Mouse (Mus musculus): ENCODE results near the gene Foxc2. TPM values are rescaled to one million over a fixed set of nuclear protein-coding genes. Genes with fewer than 3 reads are reported as not detected.

Foxc2 gene
- total RNA-seq, 1 experiment = 0.27 TPM

DNA sequence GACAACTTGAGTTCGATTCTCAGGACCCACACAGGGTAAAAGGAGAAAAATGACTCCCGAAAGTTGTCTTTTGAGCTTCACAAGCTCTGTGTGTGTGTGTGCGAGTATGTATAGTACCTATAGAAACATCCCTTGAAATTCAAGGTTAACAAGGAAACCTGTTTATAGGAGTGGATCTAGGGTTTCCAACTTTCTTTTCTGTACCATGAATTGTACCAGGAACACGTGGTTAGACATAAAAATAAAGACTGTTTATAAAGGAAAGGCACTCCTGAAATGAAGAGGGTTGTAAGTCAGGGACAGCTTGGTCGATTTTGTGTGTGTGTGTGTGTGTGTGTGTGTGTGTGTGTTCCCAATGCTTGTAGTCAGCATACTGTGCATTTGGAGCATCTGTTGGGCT, 7.3 kb upstream of the Foxc2 start:
- Histone ChIP-seq H3K4me3 (ENCODE audit: insufficient read depth in 1 of 2, low read depth in 1 of 2, low read length in 2 of 2, poor library complexity in 1 of 2, severe bottlenecking in 1 of 2) (peak overlapping the region; percentile 82 to 91), H3K9me3 (ENCODE audit: control insufficient read depth, insufficient read depth, low read depth, low read length) (no peaks in the 10 kb centered on the region), H3K36me3 (ENCODE audit: control insufficient read depth, insufficient read depth, low read length, poor library complexity, severe bottlenecking) (peaks cover 10% of the 10 kb centered on the region), H3K27ac (ENCODE audit: insufficient read depth, low read depth, low read length, poor library complexity, severe bottlenecking) (no peak overlapping the region), H3K9ac (ENCODE audit: insufficient read depth, low read depth, low read length, poor library complexity, severe bottlenecking) (peak overlapping the region; percentile 70), H3K4me1 (ENCODE audit: control insufficient read depth in 2 of 2, insufficient read depth in 2 of 2, low read length in 2 of 2, poor library complexity in 1 of 2) (peaks cover 0 to 2% of the 10 kb centered on the region in 2 experiments; a peak in 1 of 4 replicates)
- no peak for TF ChIP-seq MAFK (IDR thresholded peaks at IDR 0.05; ENCODE audit: insufficient read depth, low read depth, low read length)
- no peak for TF ChIP-seq CHD2 (IDR thresholded peaks at IDR 0.05; ENCODE audit: low read depth, low read length)
- no peak for TF ChIP-seq ZC3H11A (IDR thresholded peaks at IDR 0.05; ENCODE audit: borderline replicate concordance, low read depth, low read length)
- TF ChIP-seq ZNF384 (IDR thresholded peaks at IDR 0.05; ENCODE audit: low read depth, low read length) = no peak
- TF ChIP-seq HCFC1 (IDR thresholded peaks at IDR 0.05; ENCODE audit: borderline replicate concordance, insufficient read depth, low read length) = no peak
- no peak for DNase-seq (ENCODE audit: low read depth, low spot score)
- in situ Hi-C loops (cut with MboI; ENCODE audit: low sequenced_read_pairs in 2 of 2, unreplicated experiment in 2 of 2) = no loop called here

DNA sequence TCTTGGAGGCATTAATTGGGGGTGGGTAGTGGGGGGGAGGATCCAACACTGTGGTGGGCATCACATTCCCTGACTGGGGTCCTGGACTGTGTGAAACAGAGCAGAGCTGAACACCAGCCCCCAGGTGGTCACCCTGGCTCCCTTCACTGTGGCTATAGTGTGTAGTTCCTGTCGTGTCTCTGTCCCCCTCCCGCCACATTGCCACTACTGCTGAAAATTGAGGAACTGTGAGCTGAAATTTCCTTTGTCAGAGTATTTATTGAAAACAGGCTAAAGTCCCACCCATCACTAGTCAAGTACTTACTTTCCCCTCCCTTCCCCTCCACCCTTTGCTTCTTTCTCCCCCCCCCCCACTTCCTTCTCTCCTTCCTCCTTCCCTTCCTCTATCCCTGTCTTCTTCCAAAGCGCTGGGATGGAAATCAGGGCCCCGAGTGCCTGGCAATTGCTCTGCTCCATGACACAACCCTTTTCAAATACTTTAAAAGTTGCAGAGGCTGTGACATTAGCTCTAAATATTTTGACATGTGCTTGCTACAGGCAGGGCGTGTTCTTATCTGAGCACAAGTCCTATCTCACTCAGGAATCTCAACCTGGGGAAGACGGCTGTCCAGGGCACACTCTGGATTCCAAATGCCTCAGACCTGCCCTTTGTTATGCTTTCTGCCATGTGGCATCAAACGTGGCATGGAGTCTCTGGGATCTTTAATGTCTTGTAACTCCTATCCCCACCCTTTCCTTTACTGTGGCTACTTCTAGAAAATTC, 4.6 kb upstream of the Foxc2 start:
- DNase-seq (ENCODE audit: low read depth, low spot score) = no peak
- peaks cover 2% of the 10 kb centered on the region; the same call in 1 of the 2 replicates for H3K36me3 ChIP-seq (ENCODE audit: control insufficient read depth, insufficient read depth, low read length, poor library complexity, severe bottlenecking)
- no peak for TF ChIP-seq HCFC1 (IDR thresholded peaks at IDR 0.05; ENCODE audit: borderline replicate concordance, insufficient read depth, low read length)
- TF ChIP-seq CHD2 (IDR thresholded peaks at IDR 0.05; ENCODE audit: low read depth, low read length) = no peak
- no peak for TF ChIP-seq ZC3H11A (IDR thresholded peaks at IDR 0.05; ENCODE audit: borderline replicate concordance, low read depth, low read length)
- TF ChIP-seq MAFK (IDR thresholded peaks at IDR 0.05; ENCODE audit: insufficient read depth, low read depth, low read length) = no peak
- TF ChIP-seq ZNF384 (IDR thresholded peaks at IDR 0.05; ENCODE audit: low read depth, low read length) = no peak
- no peak overlapping the region for H3K4me3 ChIP-seq (ENCODE audit: insufficient read depth in 1 of 2, low read depth in 1 of 2, low read length in 2 of 2, poor library complexity in 1 of 2, severe bottlenecking in 1 of 2)
- H3K27ac ChIP-seq (ENCODE audit: insufficient read depth, low read depth, low read length, poor library complexity, severe bottlenecking) = no peak overlapping the region
- no peak overlapping the region for H3K9ac ChIP-seq (ENCODE audit: insufficient read depth, low read depth, low read length, poor library complexity, severe bottlenecking)
- H3K9me3 ChIP-seq (ENCODE audit: control insufficient read depth, insufficient read depth, low read depth, low read length) = no peaks in the 10 kb centered on the region
- in situ Hi-C loops (cut with MboI; ENCODE audit: low sequenced_read_pairs in 2 of 2, unreplicated experiment in 2 of 2) = loop anchor here (5.0 to 10.0 kb wide), 3 partner anchors 103 to 403 kb away; no protein-coding TSS in a partner anchor
- peaks cover 0 to 4% of the 10 kb centered on the region in 2 experiments; a peak in 1 of 4 replicates for H3K4me1 ChIP-seq (ENCODE audit: control insufficient read depth in 2 of 2, insufficient read depth in 2 of 2, low read length in 2 of 2, poor library complexity in 1 of 2)

DNA sequence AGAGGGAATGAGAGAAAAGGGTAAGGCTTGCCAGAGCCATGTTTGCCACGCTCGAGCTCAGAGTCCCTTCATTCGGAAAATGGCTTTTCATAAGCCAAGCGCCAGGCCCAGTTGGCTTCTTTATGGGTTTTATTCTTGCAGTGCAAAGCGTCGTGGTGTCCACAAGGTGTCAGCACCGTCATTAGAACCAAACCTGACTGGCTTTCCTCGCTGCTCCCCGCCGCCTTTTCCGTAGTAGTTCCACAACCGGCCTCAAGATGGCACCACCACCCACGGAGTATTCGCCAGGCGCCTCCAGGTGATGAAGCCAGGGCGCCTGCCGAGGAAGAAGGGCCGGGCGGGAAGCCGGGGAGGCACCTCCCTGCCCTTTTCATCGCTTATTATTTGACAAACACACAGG, 2.7 kb upstream of the Foxc2 start:
- peaks cover 0 to 4% of the 10 kb centered on the region in 2 experiments; a peak in 1 of 4 replicates for H3K4me1 ChIP-seq (ENCODE audit: control insufficient read depth in 2 of 2, insufficient read depth in 2 of 2, low read length in 2 of 2, poor library complexity in 1 of 2)
- H3K4me3 ChIP-seq (ENCODE audit: insufficient read depth in 1 of 2, low read depth in 1 of 2, low read length in 2 of 2, poor library complexity in 1 of 2, severe bottlenecking in 1 of 2) = peak overlapping the region in 1 of 2 experiments; percentile 14; a peak in 1 of 4 replicates
- TF ChIP-seq ZC3H11A (IDR thresholded peaks at IDR 0.05; ENCODE audit: borderline replicate concordance, low read depth, low read length) (peak; percentile 98), HCFC1 (IDR thresholded peaks at IDR 0.05; ENCODE audit: borderline replicate concordance, insufficient read depth, low read length) (no peak), MAFK (IDR thresholded peaks at IDR 0.05; ENCODE audit: insufficient read depth, low read depth, low read length) (no peak), CHD2 (IDR thresholded peaks at IDR 0.05; ENCODE audit: low read depth, low read length) (no peak), ZNF384 (IDR thresholded peaks at IDR 0.05; ENCODE audit: low read depth, low read length) (no peak)
- H3K27ac ChIP-seq (ENCODE audit: insufficient read depth, low read depth, low read length, poor library complexity, severe bottlenecking) = no peak overlapping the region
- peak; percentile 92 for DNase-seq (ENCODE audit: low read depth, low spot score)
- no peaks in the 10 kb centered on the region for H3K36me3 ChIP-seq (ENCODE audit: control insufficient read depth, insufficient read depth, low read length, poor library complexity, severe bottlenecking)
- H3K9me3 ChIP-seq (ENCODE audit: control insufficient read depth, insufficient read depth, low read depth, low read length) = no peaks in the 10 kb centered on the region
- no peak overlapping the region for H3K9ac ChIP-seq (ENCODE audit: insufficient read depth, low read depth, low read length, poor library complexity, severe bottlenecking)
- in situ Hi-C loops (cut with MboI; ENCODE audit: low sequenced_read_pairs in 2 of 2, unreplicated experiment in 2 of 2) = loop anchor here (5.0 to 10.0 kb wide), 3 partner anchors 102 to 402 kb away; no protein-coding TSS in a partner anchor

- Histone ChIP-seq H3K27ac (ENCODE audit: insufficient read depth, low read depth, low read length, poor library complexity, severe bottlenecking) (no peak overlapping the region), H3K36me3 (ENCODE audit: control insufficient read depth, insufficient read depth, low read length, poor library complexity, severe bottlenecking) (no peaks in the 10 kb centered on the region), H3K9ac (ENCODE audit: insufficient read depth, low read depth, low read length, poor library complexity, severe bottlenecking) (no peak overlapping the region), H3K4me1 (ENCODE audit: control insufficient read depth in 2 of 2, insufficient read depth in 2 of 2, low read length in 2 of 2, poor library complexity in 1 of 2) (peaks cover 0 to 2% of the 10 kb centered on the region in 2 experiments; a peak in 1 of 4 replicates), H3K9me3 (ENCODE audit: control insufficient read depth, insufficient read depth, low read depth, low read length) (no peaks in the 10 kb centered on the region), H3K4me3 (ENCODE audit: insufficient read depth in 1 of 2, low read depth in 1 of 2, low read length in 2 of 2, poor library complexity in 1 of 2, severe bottlenecking in 1 of 2) (peak overlapping the region in 1 of 2 experiments; percentile 1; a peak in 1 of 4 replicates)
- no peak for DNase-seq (ENCODE audit: low read depth, low spot score)
- in situ Hi-C loops (cut with MboI; ENCODE audit: low sequenced_read_pairs in 2 of 2, unreplicated experiment in 2 of 2) = loop anchor here (5.0 to 10.0 kb wide), 3 partner anchors 33 to 400 kb away; partner anchors contain the start of gene Foxf1 (in 2 of the 2)
- no peak for TF ChIP-seq MAFK (IDR thresholded peaks at IDR 0.05; ENCODE audit: insufficient read depth, low read depth, low read length)
- no peak for TF ChIP-seq ZC3H11A (IDR thresholded peaks at IDR 0.05; ENCODE audit: borderline replicate concordance, low read depth, low read length)
- no peak for TF ChIP-seq CHD2 (IDR thresholded peaks at IDR 0.05; ENCODE audit: low read depth, low read length)
- no peak for TF ChIP-seq ZNF384 (IDR thresholded peaks at IDR 0.05; ENCODE audit: low read depth, low read length)
- no peak for TF ChIP-seq HCFC1 (IDR thresholded peaks at IDR 0.05; ENCODE audit: borderline replicate concordance, insufficient read depth, low read length)
Measured at GRCm38 (mm10) chr8:121115136-121115535, 835 bp upstream of the Foxc2 start.

Measured in ES-E14 (cell line).